Mouse (Mus musculus) MEL (cell line): Measurements from ENCODE around the gene Ankrd52.

Source experiments
- BHLHE40 ChIP-seq: IDR thresholded peaks from 2 replicates; pipeline ENCODE4 v1.6.1; 2012; ENCODE audit warnings: low read depth, mild to moderate bottlenecking, inconsistent platforms, low read length, improper control_type of control experiment, borderline replicate concordance
- CTCF ChIP-seq, 3 experiments: IDR thresholded peaks in 2 of 3; conservative IDR thresholded peaks in 1 of 3; 2 replicates each; pipeline ENCODE4 v1.5.1; 2011 to 2012; ENCODE audit warnings: low read length in 3 of 3, low read depth in 2 of 3, mild to moderate bottlenecking in 2 of 3, improper control_type of control experiment in 1 of 3, inconsistent platforms in 1 of 3, mixed read lengths in 1 of 3, moderate library complexity in 1 of 3; ENCODE audit not compliant: control insufficient read depth in 1 of 3, insufficient read depth in 1 of 3, poor library complexity in 1 of 3, severe bottlenecking in 1 of 3
- ELF1 ChIP-seq: IDR thresholded peaks from 2 replicates; pipeline ENCODE4 v1.6.1; 2014; ENCODE audit warnings: low read depth, mild to moderate bottlenecking, inconsistent platforms, low read length, improper control_type of control experiment, moderate library complexity
- EP300 ChIP-seq, 2 experiments: IDR thresholded peaks; 2 replicates each; pipeline ENCODE4 v1.6.1; 2011; ENCODE audit warnings: improper control_type of control experiment in 2 of 2, low read length in 2 of 2, low read depth in 1 of 2, mild to moderate bottlenecking in 1 of 2
- GATA1 ChIP-seq: IDR thresholded peaks from 2 replicates; pipeline ENCODE4 v1.6.1; 2011; ENCODE audit warnings: low read depth, low read length, improper control_type of control experiment
- HCFC1 ChIP-seq: IDR thresholded peaks from 2 replicates; pipeline ENCODE4 v1.6.1; 2012; ENCODE audit warnings: low read depth, mild to moderate bottlenecking, inconsistent platforms, low read length, improper control_type of control experiment, moderate library complexity
- JUND ChIP-seq: IDR thresholded peaks from 2 replicates; pipeline ENCODE4 v1.6.1; 2011; ENCODE audit warnings: low read depth, mild to moderate bottlenecking, improper control_type of control experiment, low read length
- MAFK ChIP-seq: IDR thresholded peaks from 2 replicates; pipeline ENCODE4 v1.6.1; 2011; ENCODE audit warnings: low read depth, mild to moderate bottlenecking, low read length, improper control_type of control experiment, borderline replicate concordance
- POLR2A ChIP-seq, 2 experiments: IDR thresholded peaks; 2 replicates each; pipeline ENCODE4 v1.6.1; 2011 to 2012; ENCODE audit warnings: low read length in 2 of 2, mild to moderate bottlenecking in 2 of 2, control low read depth in 1 of 2, improper control_type of control experiment in 1 of 2, low read depth in 1 of 2, moderate library complexity in 1 of 2; ENCODE audit not compliant: control insufficient read depth in 1 of 2, insufficient read depth in 1 of 2, poor library complexity in 1 of 2
- USF1 ChIP-seq: IDR thresholded peaks from 2 replicates; pipeline ENCODE4 v1.6.1; 2014; ENCODE audit warnings: low read depth, mild to moderate bottlenecking, inconsistent platforms, low read length, improper control_type of control experiment, moderate library complexity
- USF2 ChIP-seq, 2 experiments: IDR thresholded peaks; 2 replicates each; pipeline ENCODE4 v1.6.1; 2011 to 2012; ENCODE audit warnings: improper control_type of control experiment in 2 of 2, low read length in 2 of 2, borderline replicate concordance in 1 of 2, inconsistent platforms in 1 of 2, low read depth in 1 of 2, mild to moderate bottlenecking in 1 of 2; ENCODE audit not compliant: insufficient read depth in 1 of 2

DNA sequence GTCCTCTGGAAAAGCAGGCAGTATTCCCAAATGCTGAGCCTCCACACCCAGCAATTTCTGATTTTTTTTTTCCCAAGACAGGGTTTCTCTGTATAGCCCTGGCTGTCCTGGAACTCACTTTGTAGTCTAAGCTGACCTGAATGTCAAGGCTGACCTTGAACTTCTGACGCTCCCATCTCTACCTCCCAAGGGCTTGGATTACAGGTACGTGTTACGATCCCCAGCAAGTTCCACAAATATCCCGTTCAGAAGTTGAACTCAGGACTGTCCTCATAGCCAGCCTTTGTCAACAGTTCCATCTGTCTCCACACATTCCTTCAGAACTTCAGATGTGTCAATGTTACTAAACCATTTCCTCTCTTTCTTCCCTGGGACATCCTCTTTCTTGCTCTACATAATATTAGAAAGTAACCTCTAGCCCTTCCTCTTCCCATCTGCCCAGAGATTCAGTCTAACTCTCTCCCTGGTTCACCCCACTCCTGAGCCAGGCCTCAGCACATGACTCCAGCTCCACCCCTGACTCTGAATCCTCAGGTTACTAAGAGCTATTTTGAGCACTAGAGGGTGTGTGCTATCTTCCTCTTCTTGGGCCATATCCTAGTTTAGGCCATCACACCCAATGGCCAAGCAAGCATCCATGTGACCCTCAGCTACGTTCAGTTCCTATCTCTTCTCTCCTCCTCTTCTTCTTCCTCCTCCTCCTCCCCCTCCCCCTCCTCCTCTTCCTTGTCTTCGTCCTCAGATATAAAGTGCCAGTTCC, 3.7 kb upstream of the Ankrd52 start:
- TF ChIP-seq GATA1 (0 out of 2 replicates have a peak, but pooled peaks have one; percentile 17), USF2 (IDR thresholded peaks at IDR 0.05; ENCODE audit: borderline replicate concordance in 1 of 2, insufficient read depth in 1 of 2, low read depth in 1 of 2, low read length in 2 of 2) (0 out of 4 replicates have a peak, but pooled peaks of 1 of the 2 experiments have one; percentile 28), USF1 (peak; percentile 83), CTCF (IDR thresholded peaks at IDR 0.05 in 2 of 3, conservative IDR thresholded peaks at IDR 0.05 in 1 of 3; ENCODE audit: control insufficient read depth in 1 of 3, insufficient read depth in 1 of 3, low read depth in 2 of 3, low read length in 3 of 3, poor library complexity in 1 of 3, severe bottlenecking in 1 of 3) (no peak; a peak in 1 of 6 replicates), EP300 (IDR thresholded peaks at IDR 0.05; ENCODE audit: low read depth in 1 of 2, low read length in 2 of 2) (no peak), BHLHE40 (peak; percentile 77), ELF1 (no peak), MAFK (no peak), JUND (no peak), HCFC1 (peak; percentile 37; the same call in 1 of the 2 replicates), POLR2A (IDR thresholded peaks at IDR 0.05; ENCODE audit: control insufficient read depth in 1 of 2, insufficient read depth in 1 of 2, low read depth in 1 of 2, low read length in 2 of 2, poor library complexity in 1 of 2) (peak in 1 of 2 experiments; percentile 41; a peak in 1 of 4 replicates)
